8 mouse cellular contexts compared by ENCODE assay signal in genomic region chr5:137306439-137307005, GRCm38 (mm10). TPM values are rescaled to one million over a fixed set of nuclear protein-coding genes. Genes with fewer than 3 reads are reported as not detected.
DNase-seq lines count a peak whose midpoint lies in the region; ATAC-seq and TF ChIP-seq lines count a peak whose summit lies in the region.

No protein-coding gene starts in this region.

- peak overlapping the region; percentile 97 for H3K9ac ChIP-seq in embryonic facial prominence, embryonic 11.5 days (replicated peaks; ENCODE audit: low read length)

- 3% methylated on average over 12 of the region's 12 CpGs for WGBS in lung, adult 2 months
- WGBS in embryonic facial prominence, embryonic 11.5 days = 18% methylated on average over 12 of the region's 12 CpGs
- 21% methylated on average over 12 of the region's 12 CpGs for WGBS in limb, embryonic 10.5 days
- 10% methylated on average over 12 of the region's 12 CpGs for WGBS in olfactory bulb, adult 2 months

- no peak for TF ChIP-seq CTCF in lung, adult 2 months (IDR thresholded peaks at IDR 0.05; ENCODE audit: insufficient read depth, low read length)
- TF ChIP-seq CTCF in olfactory bulb, adult 2 months (IDR thresholded peaks at IDR 0.05; ENCODE audit: insufficient read depth, low read depth, low read length) = no peak

- no peaks in the 10 kb centered on the region for H3K27me3 ChIP-seq in embryonic facial prominence, embryonic 11.5 days (ENCODE audit: control insufficient read depth, insufficient read depth, low read length)
- H3K27me3 ChIP-seq in limb, embryonic 10.5 days (ENCODE audit: low read depth, poor library complexity, severe bottlenecking) = no peaks in the 10 kb centered on the region

- no peak overlapping the region for H3K27ac ChIP-seq in embryonic facial prominence, embryonic 11.5 days (replicated peaks; ENCODE audit: low read depth, low read length)
- peak overlapping the region; percentile 98 for H3K27ac ChIP-seq in limb, embryonic 10.5 days
- peak overlapping the region; percentile 55 for H3K27ac ChIP-seq in olfactory bulb, adult 2 months (ENCODE audit: insufficient read depth, low read depth, low read length)

- H3K36me3 ChIP-seq in embryonic facial prominence, embryonic 11.5 days (replicated peaks; ENCODE audit: control insufficient read depth, insufficient read depth, low read depth, low read length) = peaks cover 20% of the 10 kb centered on the region
- peaks cover 77% of the 10 kb centered on the region for H3K36me3 ChIP-seq in limb, embryonic 10.5 days

- no peaks in the 10 kb centered on the region for H3K9me3 ChIP-seq in embryonic facial prominence, embryonic 11.5 days (replicated peaks; ENCODE audit: control insufficient read depth, low read length)
- H3K9me3 ChIP-seq in limb, embryonic 10.5 days (replicated peaks) = no peaks in the 10 kb centered on the region

- peak overlapping the region; percentile 88 for H3K4me3 ChIP-seq in lung, adult 2 months (replicated peaks; ENCODE audit: extremely low read depth, low read depth, low read length)
- peak overlapping the region; percentile 92 for H3K4me3 ChIP-seq in embryonic facial prominence, embryonic 11.5 days (ENCODE audit: low read depth, low read length)
- peak overlapping the region; percentile 97 for H3K4me3 ChIP-seq in limb, embryonic 10.5 days
- H3K4me3 ChIP-seq in olfactory bulb, adult 2 months (ENCODE audit: insufficient read depth, low read depth, low read length) = peak overlapping the region; percentile 91

- TF ChIP-seq POLR2A in lung, adult 2 months (IDR thresholded peaks at IDR 0.05; ENCODE audit: borderline replicate concordance, extremely low read depth, low read depth, low read length) = no peak
- TF ChIP-seq POLR2A in olfactory bulb, adult 2 months (IDR thresholded peaks at IDR 0.05; ENCODE audit: insufficient read depth, low read depth, low read length) = no peak

- H3K4me2 ChIP-seq in embryonic facial prominence, embryonic 11.5 days (ENCODE audit: low read depth, low read length) = peak overlapping the region; percentile 48

- ATAC-seq in embryonic facial prominence, embryonic 11.5 days (replicated peaks; ENCODE audit: insufficient number of reproducible peaks, low FRiP score, low TSS enrichment, low read depth) = no peak

- no peak for DNase-seq in lung, adult 2 months
- DNase-seq in lung, adult 18-20 months = no peak
- DNase-seq in embryonic facial prominence, embryonic 11.5 days (ENCODE audit: low spot score) = no peak
- DNase-seq in limb, embryonic 10.5 days (ENCODE audit: low spot score) = no peak
- DNase-seq in gastrocnemius, postnatal 4 days (ENCODE audit: low spot score in 2 of 2) = no peak
- no peak for DNase-seq in right cerebral cortex, postnatal 25 days
- DNase-seq in spleen, postnatal 14 days (ENCODE audit: low spot score in 2 of 2) = no peak

- H3K4me1 ChIP-seq in lung, adult 2 months (ENCODE audit: control insufficient read depth, insufficient read depth, low read length) = peaks cover 9% of the 10 kb centered on the region
- H3K4me1 ChIP-seq in embryonic facial prominence, embryonic 11.5 days (ENCODE audit: control insufficient read depth, insufficient read depth, low read length) = peaks cover 4% of the 10 kb centered on the region; the same call in 1 of the 2 replicates
- peaks cover 32% of the 10 kb centered on the region for H3K4me1 ChIP-seq in limb, embryonic 10.5 days
- no peaks in the 10 kb centered on the region for H3K4me1 ChIP-seq in olfactory bulb, adult 2 months (ENCODE audit: control insufficient read depth, insufficient read depth, low read length)

RNA-seq across cellular contexts. Expression of gene Srrt, which starts 1.0 kb away (rescaled TPM):
- 107 and 136 TPM in 2 replicates for polyA plus RNA-seq in lung, adult 2 months (2012; rRNA removed)
- 136 and 148 TPM in 2 replicates for polyA plus RNA-seq in embryonic facial prominence, embryonic 11.5 days (2014; fragmentation: Nextera tagmentation; extraction: Ambion mirVana)
- 200 and 201 TPM in 2 replicates for polyA plus RNA-seq in limb, embryonic 10.5 days (2016; fragmentation: Nextera tagmentation; extraction: Ambion mirVana)
- 488 TPM in 1 of 2 replicates, not detected in the other for polyA plus RNA-seq in olfactory bulb, adult 2 months (2012; ENCODE audit: insufficient read depth, insufficient read length, low replicate concordance, missing spikeins)
- total RNA-seq in gastrocnemius, postnatal 4 days (2021) = 100 to 1,000 TPM; 113 to 138 TPM

RNA-seq across cellular contexts. Expression of gene Trip6, which starts 7.7 kb away (rescaled TPM):
- polyA plus RNA-seq in lung, adult 2 months (2012; rRNA removed) = 52.6 and 55.2 TPM in 2 replicates
- 40.3 and 51.8 TPM in 2 replicates for polyA plus RNA-seq in embryonic facial prominence, embryonic 11.5 days (2014; fragmentation: Nextera tagmentation; extraction: Ambion mirVana)
- polyA plus RNA-seq in limb, embryonic 10.5 days (2016; fragmentation: Nextera tagmentation; extraction: Ambion mirVana) = 73.4 and 75.9 TPM in 2 replicates
- not detected in 2 replicates for polyA plus RNA-seq in olfactory bulb, adult 2 months (2012; ENCODE audit: insufficient read depth, insufficient read length, low replicate concordance, missing spikeins)
- 10 to 100 TPM; 31.2 to 31.9 TPM for total RNA-seq in gastrocnemius, postnatal 4 days (2021)

RNA-seq across cellular contexts. Expression of gene Ufsp1, which starts 12.1 kb away (rescaled TPM):
- polyA plus RNA-seq in lung, adult 2 months (2012; rRNA removed) = 7.0 and 7.1 TPM in 2 replicates
- polyA plus RNA-seq in embryonic facial prominence, embryonic 11.5 days (2014; fragmentation: Nextera tagmentation; extraction: Ambion mirVana) = 6.6 and 7.8 TPM in 2 replicates
- polyA plus RNA-seq in limb, embryonic 10.5 days (2016; fragmentation: Nextera tagmentation; extraction: Ambion mirVana) = 8.1 and 8.5 TPM in 2 replicates
- not detected in 2 replicates for polyA plus RNA-seq in olfactory bulb, adult 2 months (2012; ENCODE audit: insufficient read depth, insufficient read length, low replicate concordance, missing spikeins)
- total RNA-seq in gastrocnemius, postnatal 4 days (2021) = 10 to 100 TPM; 47.7 to 51.2 TPM

RNA-seq across cellular contexts. Expression of gene Ache, which starts 19.2 kb away (rescaled TPM):
- 2.0 and 3.3 TPM in 2 replicates for polyA plus RNA-seq in lung, adult 2 months (2012; rRNA removed)
- polyA plus RNA-seq in embryonic facial prominence, embryonic 11.5 days (2014; fragmentation: Nextera tagmentation; extraction: Ambion mirVana) = 3.5 and 6.3 TPM in 2 replicates
- polyA plus RNA-seq in limb, embryonic 10.5 days (2016; fragmentation: Nextera tagmentation; extraction: Ambion mirVana) = 1.7 and 1.8 TPM in 2 replicates
- polyA plus RNA-seq in olfactory bulb, adult 2 months (2012; ENCODE audit: insufficient read depth, insufficient read length, low replicate concordance, missing spikeins) = not detected in 2 replicates
- 10 to 100 TPM; 68.5 to 78.9 TPM for total RNA-seq in gastrocnemius, postnatal 4 days (2021)

RNA-seq across cellular contexts. Expression of gene Slc12a9, which starts 26.9 kb away (rescaled TPM):
- 22.5 and 24.1 TPM in 2 replicates for polyA plus RNA-seq in lung, adult 2 months (2012; rRNA removed)
- polyA plus RNA-seq in embryonic facial prominence, embryonic 11.5 days (2014; fragmentation: Nextera tagmentation; extraction: Ambion mirVana) = 3.0 and 4.2 TPM in 2 replicates
- 10.4 and 10.6 TPM in 2 replicates for polyA plus RNA-seq in limb, embryonic 10.5 days (2016; fragmentation: Nextera tagmentation; extraction: Ambion mirVana)
- not detected in 2 replicates for polyA plus RNA-seq in olfactory bulb, adult 2 months (2012; ENCODE audit: insufficient read depth, insufficient read length, low replicate concordance, missing spikeins)
- total RNA-seq in gastrocnemius, postnatal 4 days (2021) = 10 to 100 TPM in 1 of 2 experiments, 1 to 10 TPM in 1; 8.2 to 10.3 TPM

Comparison
In these comparisons a context has a peak if more than half of its experiments do, and no peak if none do; other contexts are left out.
1. RNA of gene Trip6, which starts 7.7 kb away (polyA plus RNA-seq): 73.4 to 75.9 TPM in limb, embryonic 10.5 days, 52.6 to 55.2 TPM in lung, adult 2 months and 40.3 to 51.8 TPM in embryonic facial prominence, embryonic 11.5 days; not detected in olfactory bulb, adult 2 months; every median in the first group is over 10 times any median in the second.
2. Peak in every context shown above with its lines, with median percentiles within 50 percentile points of each other: H3K4me3 ChIP-seq.